Mouse (Mus musculus): Measurements from ENCODE around the gene Umodl1.

Umodl1 gene

DNA sequence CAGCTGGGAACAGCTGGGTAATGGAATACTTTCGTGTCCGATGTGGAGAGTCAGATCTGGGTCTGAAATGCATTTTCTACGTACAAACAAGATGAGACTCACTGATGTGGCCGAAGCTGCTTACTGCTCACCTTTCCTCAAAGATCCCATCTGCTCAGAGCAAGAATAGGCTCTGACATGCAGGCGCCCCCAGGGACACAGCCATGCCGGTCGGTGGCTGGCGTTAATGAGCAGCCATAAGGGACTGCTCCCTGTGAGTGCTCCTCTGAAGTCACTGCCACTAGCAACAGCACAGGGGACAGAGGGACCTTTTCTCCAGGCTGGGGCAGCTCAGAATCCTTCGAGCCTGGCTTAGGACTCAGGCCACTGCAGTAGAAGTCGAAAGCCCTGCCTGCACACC, at the start of gene Umodl1:
Gene Umodl1 (plus strand): TSS at position 301 of the 400 bp plus-strand sequence.
- in situ Hi-C loops (cut with MboI): no loop called here

- in situ Hi-C loops (cut with MboI): no loop called here
These were observed 46.9 kb upstream of the Umodl1 start for GRCm38 (mm10) chr17:30907577-30907976.

- in situ Hi-C loops (cut with MboI): no loop called here
These were observed 43.3 kb upstream of the Umodl1 start for GRCm38 (mm10) chr17:30910866-30911731.

DNA sequence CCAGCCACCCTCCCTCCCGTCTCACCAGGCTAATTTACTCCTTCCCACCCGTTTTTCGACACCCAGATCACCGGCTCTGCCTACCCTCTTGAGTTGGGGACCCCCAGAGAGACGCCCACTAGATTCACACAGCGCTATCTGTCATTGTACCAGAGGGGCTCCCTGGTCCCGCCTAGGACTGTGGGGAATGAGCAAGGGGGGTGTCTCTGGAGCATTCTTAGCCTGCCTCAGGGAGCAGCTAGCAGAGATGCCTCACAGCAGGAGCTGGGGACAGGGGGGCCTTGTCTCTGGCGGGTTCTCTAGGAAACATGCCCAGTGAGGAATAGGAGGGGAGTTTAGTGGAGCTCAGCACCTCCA, 42.7 kb upstream of the Umodl1 start:
- in situ Hi-C loops (cut with MboI): no loop called here

GRCm38 (mm10) chr17:30912536-30912935, 41.9 kb upstream of the Umodl1 start:
- in situ Hi-C loops (cut with MboI): no loop called here

DNA sequence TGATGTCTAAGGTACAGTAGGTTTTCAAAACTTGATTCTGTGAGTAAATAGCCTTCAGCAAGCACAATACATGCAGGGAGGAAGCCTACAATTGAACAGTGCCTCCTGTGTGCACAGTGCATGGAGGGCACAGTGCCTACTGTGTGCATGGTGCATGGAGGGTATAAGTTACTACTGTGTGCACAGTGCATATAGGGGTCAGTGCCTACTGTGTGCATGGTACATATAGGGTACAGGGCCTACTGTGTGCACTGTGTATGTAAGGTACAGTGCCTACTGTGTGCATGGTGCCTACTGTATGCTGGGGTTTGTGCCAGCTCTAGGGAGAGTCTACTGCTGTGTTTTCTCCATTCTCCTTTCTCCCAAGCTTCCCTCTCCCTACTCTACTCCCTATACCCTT, 40.2 kb upstream of the Umodl1 start:
- in situ Hi-C loops (cut with MboI): no loop called here

- in situ Hi-C loops (cut with MboI): no loop called here
These were observed 30.9 kb upstream of the Umodl1 start for GRCm38 (mm10) chr17:30923566-30923965.

GRCm38 (mm10) chr17:30930827-30931226, 23.6 kb upstream of the Umodl1 start:
- in situ Hi-C loops (cut with MboI): no loop called here

GRCm38 (mm10) chr17:30932836-30933235, 21.6 kb upstream of the Umodl1 start:
- in situ Hi-C loops (cut with MboI): no loop called here

GRCm38 (mm10) chr17:30935301-30935700, 19.1 kb upstream of the Umodl1 start:
- in situ Hi-C loops (cut with MboI): no loop called here

DNA sequence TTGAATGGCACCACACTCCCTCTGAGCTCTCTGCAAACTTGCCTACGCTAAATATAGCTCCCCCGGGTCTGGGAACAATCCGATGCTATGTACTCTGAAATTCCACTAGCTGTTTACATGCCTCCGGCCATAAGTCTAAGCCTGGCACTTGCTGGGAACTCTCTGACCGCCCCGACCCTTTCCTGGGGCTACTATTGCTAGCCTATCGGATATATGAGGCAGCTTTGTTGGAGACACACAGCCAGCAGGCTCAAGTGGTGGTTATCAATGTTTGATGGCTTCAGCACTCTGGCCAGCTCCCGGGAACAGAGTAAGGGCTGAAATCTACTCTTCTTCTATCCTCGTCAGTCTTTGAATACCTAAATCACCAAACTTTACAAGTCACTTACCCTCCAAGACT, 15.9 kb upstream of the Umodl1 start:
- in situ Hi-C loops (cut with MboI): no loop called here

- in situ Hi-C loops (cut with MboI): no loop called here
These were observed 6.1 kb upstream of the Umodl1 start for GRCm38 (mm10) chr17:30948382-30948781.

- in situ Hi-C loops (cut with MboI): no loop called here
These were observed 3.7 kb upstream of the Umodl1 start for GRCm38 (mm10) chr17:30950780-30951179.

DNA sequence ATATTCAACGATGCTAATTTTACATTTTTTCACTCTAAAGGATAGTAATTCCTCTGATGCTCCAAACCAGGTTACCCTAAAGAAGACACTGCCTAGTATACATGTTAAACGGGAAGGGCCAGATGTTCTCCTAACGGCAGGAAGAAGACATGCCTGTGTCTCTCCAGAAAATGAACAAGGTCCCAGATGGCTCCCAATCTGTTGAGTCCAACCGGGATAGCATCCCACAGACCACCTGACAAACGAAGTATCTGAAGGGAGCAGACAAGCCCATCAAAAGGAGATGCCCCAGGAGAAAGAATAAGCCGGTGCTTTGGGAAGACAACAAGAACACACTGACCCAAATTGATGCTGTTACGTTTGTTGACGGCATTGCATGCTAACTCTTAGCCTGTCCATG, 2.8 kb upstream of the Umodl1 start:
- in situ Hi-C loops (cut with MboI): no loop called here

- in situ Hi-C loops (cut with MboI): no loop called here
These were observed 7.6 kb downstream of the Umodl1 start for GRCm38 (mm10) chr17:30961936-30962592.

- in situ Hi-C loops (cut with MboI): no loop called here
These were observed 8.4 kb downstream of the Umodl1 start for GRCm38 (mm10) chr17:30962880-30963279.

GRCm38 (mm10) chr17:30969983-30970382, 15.5 kb downstream of the Umodl1 start:
- in situ Hi-C loops (cut with MboI): no loop called here

DNA sequence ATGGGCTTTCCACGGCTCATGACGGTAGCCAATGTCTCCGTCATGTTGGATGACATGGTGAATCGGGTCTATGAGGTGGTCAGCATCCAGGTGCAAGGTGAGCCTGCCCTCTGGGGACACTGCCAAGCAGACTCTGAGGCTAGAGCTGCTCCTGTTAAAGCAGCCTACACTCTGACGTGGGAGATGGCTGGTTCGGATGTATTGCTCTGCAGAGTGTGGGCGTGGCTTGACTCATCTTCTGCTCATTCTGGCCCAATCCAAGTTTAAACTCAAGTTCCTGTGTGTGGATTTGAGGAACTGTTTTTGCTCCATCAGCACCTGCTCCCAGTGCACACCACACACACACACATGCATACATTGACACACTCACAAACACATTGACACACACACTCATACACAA, 17.4 kb downstream of the Umodl1 start:
- in situ Hi-C loops (cut with MboI): no loop called here

DNA sequence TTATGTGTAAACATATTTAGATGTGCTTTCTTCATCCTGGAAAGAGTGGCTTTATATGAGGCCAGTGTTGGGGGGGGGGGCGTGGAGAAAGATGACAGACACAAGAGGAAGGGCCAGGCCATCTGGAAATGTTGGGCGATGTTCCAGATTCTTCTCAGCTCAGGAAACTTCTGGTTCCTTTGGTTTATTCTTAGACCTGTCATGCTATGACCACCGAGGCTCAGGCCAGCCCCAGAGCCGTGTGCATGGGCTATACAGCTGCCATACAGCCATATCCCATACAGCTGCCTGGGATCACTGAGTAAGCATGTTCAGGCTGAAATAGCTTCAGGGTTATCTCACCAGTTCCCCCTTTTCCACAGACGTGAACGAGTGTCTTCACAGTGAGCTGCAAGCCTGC, 18.9 kb downstream of the Umodl1 start:
- in situ Hi-C loops (cut with MboI): no loop called here

GRCm38 (mm10) chr17:30977290-30977689, 22.9 kb downstream of the Umodl1 start:
- in situ Hi-C loops (cut with MboI): no loop called here

DNA sequence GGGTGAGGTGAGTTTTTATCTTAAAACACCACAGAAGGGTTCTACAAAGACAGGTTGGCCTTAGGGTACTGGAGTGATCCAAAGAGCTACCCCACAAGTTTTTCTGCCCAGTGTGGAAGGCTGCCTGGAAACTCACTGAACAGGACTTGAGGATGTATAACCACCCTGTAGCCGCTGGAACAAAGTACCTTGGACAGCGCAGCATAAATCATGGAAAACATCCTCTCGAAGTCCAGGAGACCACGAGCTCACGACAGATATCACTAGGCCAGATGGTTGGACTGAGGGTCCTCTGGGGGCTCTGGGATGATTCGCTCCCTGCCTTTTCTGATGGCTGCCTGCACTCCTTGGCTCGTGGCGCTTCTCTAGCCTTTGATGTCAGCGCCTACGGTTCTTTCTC, 24.1 kb downstream of the Umodl1 start:
- in situ Hi-C loops (cut with MboI): no loop called here

DNA sequence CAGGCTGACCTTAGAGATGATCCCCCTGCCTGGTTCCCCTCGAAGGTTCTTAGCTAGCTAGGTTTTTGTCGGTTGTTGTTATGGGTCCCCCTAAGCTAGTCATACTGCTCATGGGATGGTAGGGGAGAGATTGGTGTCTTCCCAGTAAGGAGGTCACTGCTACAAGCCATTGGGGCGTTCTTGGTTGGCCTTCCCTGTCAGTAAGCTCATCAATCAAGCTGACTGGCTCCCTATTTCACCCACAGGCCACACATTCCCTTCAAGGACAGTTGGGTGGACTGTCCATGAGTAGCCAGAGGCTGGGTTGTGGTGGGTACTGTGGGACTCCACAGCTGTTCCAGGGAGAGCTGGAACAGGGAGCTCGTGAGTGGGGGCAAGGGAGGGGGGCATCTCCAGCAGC, 29.1 kb downstream of the Umodl1 start:
- in situ Hi-C loops (cut with MboI): no loop called here

GRCm38 (mm10) chr17:30990254-30990653, 35.8 kb downstream of the Umodl1 start:
- in situ Hi-C loops (cut with MboI): no loop called here

All from mature B cell (primary cell).